Mouse (Mus musculus): ENCODE data around the gene Lrrc1.

Lrrc1 gene

DNA sequence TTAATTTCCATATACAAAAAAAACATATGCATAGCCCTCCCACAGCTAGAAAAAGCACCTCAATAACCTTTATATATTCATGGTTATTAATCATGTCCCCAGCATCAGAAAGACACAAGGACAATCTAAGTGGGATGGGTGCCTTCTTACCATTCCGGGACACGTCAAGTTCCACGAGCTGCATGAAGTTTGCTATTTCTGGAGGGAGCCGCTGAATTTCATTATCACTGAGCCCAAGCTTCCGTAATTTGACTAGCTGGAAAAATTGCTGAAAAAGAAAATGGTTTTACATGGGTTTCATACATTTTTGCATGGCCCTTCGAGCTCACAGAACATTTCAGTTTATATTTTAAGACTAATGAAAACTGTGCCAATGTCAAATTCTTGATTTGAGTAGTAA, 45.6 kb downstream of the Lrrc1 start:
- DNase-seq, result no peak

- no peak for DNase-seq
Measured at GRCm38 (mm10) chr9:77498406-77498805, 46.3 kb downstream of the Lrrc1 start.

GRCm38 (mm10) chr9:77497173-77497572, 47.5 kb downstream of the Lrrc1 start:
- no peak for DNase-seq

DNA sequence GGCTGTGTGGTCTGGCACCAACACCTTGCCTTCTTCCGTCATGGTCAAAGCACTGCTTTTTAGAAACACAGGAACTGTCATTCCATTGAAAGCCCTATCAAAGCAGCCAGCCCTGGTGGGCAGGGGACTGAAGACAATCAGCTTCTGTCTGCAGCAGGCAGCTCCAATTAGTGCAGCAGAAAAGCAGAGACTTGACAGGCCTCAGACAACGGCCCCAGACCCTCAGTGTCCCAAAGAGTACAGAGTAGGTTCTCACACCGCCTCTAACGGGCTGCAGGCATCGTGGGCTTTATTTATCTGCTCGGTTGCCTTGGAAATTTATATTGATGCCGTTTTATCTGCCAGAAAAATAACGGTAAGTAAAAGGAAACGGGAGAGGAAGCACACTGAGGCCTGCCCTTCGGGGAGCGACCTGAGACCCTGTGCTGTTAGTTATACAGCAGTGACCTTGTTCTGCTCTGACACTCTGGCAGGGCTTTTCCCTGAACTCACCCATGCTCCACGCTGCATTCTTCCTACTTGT, 48.1 kb downstream of the Lrrc1 start:
- DNase-seq, result no peak

DNA sequence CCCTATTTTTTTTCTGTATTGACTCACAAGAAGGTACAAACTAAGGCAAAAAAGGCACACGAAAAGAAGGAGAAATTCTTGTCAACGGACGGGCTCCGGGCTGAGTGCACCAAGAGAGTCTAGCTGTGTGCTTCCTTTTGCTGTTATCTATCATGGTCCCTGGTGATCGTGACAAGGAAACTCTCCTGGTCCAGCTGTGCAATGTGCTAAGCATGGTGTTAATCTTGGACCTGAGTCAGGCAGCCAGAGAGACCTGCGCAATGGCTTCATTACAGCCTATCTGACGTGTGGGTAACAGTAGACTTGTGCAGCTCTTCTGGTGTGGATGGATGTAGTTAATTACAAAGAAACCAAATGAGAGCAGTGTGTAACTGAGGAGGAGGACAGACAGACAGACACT, 50.4 kb downstream of the Lrrc1 start:
- DNase-seq, result no peak

GRCm38 (mm10) chr9:77488611-77489010, 56.1 kb downstream of the Lrrc1 start:
- DNase-seq, result no peak

GRCm38 (mm10) chr9:77487427-77487826, 57.2 kb downstream of the Lrrc1 start:
- DNase-seq, result no peak

GRCm38 (mm10) chr9:77485915-77486314, 58.8 kb downstream of the Lrrc1 start:
- DNase-seq, result no peak

- no peak for DNase-seq
Measured at GRCm38 (mm10) chr9:77484751-77485150, 59.9 kb downstream of the Lrrc1 start.

GRCm38 (mm10) chr9:77483559-77483958, 61.1 kb downstream of the Lrrc1 start:
- no peak for DNase-seq

DNA sequence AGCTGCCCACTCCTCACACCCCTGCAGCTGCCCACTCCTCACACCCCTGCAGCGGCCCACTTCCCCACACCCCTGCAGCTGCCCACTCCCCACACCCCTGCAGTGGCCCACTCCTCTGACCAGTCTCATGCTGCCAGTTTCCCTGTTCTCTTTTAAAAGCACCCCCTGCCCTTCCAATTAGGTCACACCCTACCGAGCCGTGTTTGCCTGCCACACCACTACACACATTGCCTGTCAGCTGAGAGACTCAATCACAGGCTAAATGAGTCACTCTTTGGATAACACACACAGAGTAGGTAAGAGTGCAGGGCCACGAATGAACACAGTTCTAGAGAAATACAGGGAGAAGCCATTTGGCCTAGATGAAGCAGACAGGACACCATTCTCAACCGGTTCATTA, 62.4 kb downstream of the Lrrc1 start:
- no peak for DNase-seq

- DNase-seq, result no peak
Measured at GRCm38 (mm10) chr9:77481380-77481779, 63.3 kb downstream of the Lrrc1 start.

DNA sequence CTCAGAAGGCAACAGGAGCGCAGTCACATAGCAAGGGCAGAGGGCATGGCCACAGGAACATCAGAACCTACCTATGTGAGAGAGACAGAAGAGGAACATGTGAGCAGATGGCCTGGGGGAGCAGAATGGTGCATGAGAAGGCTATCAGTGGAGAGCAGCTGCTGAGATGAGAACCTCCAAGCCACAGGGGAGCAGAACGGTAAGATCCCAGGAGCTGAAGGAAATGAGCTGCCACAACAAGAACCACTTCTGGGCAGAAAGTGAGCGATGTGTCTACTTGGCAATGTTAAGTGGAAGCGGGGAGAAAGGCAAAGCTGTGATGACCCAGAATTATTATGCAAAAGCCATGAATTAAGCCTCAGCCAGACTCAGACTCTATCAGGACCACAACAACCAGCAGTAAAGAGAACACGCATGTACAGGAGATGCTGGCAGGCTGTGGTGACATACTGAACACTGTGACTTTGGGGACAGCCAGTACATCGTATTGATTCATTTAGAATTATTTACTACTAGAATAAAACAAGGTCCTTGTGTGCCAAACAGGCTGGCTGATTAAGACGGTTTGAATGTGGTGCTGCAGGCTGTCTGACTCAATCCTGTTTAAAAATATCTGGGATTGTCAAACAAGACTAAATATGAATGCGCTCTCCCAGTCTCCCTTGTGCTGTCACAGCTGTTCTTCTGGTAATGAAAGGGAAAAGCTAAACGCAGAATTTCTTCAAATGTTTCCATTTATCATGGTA, 63.9 kb downstream of the Lrrc1 start:
- no peak for DNase-seq

DNA sequence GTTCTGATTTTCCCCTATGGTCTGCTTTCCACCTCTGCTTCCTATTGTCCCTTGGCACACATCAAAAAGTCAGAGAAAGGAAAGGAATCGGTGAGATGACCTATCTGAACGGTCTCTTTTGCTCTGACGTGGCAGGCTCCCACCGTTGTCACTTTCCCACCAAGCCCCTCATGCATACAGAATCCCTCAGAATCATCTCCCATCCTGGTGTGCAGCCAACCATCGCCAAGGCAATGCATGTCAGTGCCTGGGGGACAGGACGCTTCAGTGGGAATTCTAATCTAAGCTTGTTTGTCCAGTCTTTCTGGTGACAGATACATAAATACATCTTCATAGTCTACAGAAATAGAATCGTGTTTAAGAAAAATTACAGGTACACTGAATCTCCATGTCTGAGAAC, 64.7 kb downstream of the Lrrc1 start:
- DNase-seq, result no peak

- no peak for DNase-seq
Measured at GRCm38 (mm10) chr9:77478166-77478920, 66.3 kb downstream of the Lrrc1 start.

DNA sequence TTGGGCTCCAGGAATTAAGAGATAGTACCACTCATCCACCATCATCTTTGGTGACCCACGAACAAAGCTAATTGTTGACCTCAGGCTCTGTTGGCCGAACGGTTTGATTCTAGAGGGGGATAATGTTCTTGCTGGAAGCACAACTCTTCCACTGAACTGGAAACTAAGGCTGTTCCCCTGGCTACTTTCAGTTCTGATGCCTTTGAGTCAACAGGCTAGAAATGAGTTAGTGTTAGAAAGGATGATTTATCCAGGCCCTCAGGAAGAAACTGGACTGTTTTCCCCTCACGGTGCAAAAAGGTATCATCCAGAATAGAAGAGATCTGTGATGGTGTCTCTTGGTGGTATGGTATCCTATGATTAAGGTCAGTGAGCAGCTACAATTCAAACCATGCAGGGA, 70.1 kb downstream of the Lrrc1 start:
- DNase-seq, result no peak

DNA sequence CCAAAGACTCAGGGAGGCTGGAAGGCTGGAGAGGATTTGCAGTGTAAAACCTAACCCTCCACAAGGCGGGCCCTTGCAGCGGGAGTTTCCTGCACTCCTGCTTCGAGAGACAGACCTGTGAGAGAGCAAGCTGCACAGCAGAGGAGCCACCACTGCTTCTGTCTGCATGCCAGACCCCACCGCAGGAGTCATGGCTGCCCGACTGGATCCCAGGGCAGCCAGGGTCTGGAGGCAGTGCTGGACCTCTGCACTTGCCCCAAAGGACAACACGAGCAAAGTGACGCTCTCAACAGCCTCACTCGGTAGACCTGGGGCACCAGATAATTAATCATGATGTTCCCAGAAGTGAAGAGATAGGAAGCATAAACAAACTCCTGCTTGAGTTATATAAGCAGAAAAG, 72.1 kb downstream of the Lrrc1 start:
- no peak for DNase-seq

DNA sequence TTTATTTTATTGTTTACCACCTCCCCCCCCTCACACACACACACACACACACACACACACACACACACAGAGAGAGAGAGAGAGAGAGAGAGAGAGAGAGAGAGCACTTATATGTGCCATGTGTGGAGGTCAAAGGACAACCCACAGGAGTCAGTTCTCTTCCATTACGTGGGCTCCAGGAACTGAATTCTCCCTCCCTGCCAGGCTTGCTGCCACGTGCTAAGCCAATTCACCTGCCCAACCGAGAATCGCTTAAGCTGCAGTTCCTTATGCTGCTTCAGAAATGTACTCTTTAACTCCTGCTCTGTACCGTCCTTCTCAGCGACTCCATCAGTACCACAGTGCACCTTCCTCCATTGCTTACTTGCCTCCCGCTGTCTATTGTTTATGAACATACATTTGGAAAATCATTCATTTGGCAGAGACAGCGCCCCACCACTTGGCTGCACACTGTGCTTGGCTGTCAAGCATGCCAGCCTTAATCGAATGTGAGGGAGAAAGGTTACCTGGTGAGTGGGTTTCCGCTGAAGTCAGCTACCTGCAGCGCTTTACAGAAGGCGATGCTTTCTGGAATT, 72.9 kb downstream of the Lrrc1 start:
- peak; percentile 40 for DNase-seq

DNA sequence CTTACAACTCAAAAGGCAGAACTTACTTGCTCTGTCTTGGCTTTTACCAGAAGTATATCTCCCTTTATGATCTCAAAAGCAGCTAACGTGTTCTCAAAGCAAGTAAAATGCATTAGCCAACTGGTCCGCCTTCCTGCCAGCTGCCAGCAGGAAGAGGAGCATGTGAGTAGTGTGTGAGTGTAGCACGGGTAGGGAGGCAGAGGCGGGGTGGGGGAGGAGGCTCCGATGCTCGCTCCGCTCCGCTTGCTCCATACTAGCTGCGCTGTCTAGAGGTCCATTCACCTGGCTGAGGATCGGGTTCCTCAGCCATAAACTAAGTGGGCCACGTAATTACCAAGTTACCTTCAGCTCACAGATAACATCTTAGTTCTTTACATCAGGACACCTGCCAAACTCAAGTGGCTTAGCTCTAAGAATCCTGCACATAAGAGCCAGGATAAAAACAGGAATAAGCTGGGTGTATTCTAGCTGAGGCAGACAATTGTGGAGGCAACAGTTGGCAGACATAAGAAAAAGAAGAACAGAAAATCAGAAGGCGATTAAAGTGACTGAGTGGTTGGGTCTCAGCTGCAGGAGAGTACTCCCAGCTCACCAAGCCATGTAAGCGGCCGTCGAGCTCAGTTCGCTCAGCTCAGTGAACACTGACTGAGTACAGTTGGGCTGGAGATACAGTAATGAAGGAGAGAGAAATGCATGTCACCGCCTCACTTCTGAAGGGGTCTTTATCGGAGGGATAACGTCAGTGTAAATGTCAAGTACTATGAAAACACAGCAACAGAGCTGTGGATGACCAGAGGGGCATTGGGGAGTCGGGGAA, 74.7 kb downstream of the Lrrc1 start:
- DNase-seq, result no peak

DNA sequence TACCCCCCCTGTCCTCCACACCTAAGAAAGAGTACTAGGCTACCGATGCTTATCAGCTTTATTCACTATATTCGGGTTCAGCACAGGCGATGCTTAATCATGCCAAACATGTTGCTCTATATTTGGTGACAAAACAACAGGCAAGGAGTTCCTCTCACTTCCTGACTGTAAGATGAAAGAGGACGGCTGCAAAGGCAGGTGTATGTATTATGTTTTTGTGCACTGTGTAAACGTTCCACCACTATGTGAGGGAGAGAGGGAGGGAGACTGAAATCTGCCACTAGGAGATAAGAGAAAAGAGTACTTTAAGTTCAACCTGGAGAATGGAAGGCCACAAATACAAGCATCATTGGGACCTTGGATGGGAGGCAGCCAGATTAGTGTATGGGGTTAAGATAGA, 77.7 kb downstream of the Lrrc1 start:
- no peak for DNase-seq

GRCm38 (mm10) chr9:77465401-77465800, 79.3 kb downstream of the Lrrc1 start:
- no peak for DNase-seq

DNA sequence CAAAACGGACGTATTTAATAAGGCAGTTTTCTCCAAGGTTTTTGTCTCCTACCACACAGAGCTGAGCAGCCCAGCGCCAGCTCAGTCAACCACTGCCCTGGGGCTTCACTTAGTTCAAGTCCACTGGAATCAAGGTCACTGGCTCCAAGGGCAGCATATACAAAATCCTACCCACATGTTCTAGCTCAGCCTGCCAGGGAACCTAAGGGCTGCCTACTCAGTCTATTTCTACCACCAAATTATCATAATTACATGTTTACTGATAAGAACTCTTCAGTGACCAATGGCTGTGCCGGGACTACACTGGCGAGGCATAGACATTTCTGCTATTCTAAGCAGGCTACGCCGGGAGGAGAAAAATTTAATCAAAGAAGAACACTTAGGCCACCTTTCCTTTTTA, 80.8 kb downstream of the Lrrc1 start:
- no peak for DNase-seq

GRCm38 (mm10) chr9:77463195-77463594, 81.5 kb downstream of the Lrrc1 start:
- DNase-seq, result no peak
